Mouse (Mus musculus) B cell, adult 67 days (primary cell): ENCODE results near the gene Cyp2c68. TPM values are rescaled to one million over a fixed set of nuclear protein-coding genes. Genes with fewer than 3 reads are reported as not detected.

Experiments
- total RNA-seq, 2 experiments: library from RNA; stranded (reverse); gene quantifications; 4 replicates each; pipeline ENCODE4 v1.2.4; 2023

The Cyp2c68 gene
- total RNA-seq = not detected

DNA sequence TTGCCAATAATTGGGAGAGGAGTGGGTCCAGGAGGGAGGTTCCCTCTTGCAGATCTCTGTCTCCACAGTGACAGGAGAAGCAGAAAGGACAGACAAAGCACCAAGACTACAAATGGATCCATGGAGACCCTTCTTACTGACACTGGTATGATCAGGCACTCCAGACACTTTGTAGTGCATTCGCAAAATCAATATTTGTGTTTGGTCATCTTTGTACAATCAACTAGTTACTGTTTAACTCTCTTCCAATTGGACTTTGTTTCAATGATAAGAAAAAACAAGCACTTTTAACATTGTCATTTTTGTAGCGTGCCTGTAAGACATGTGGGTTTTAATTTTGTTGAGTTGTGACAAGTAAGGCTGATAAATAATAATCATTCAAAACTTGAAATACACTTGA lies at the start of gene Cyp2c68:
Cyp2c68 (minus strand) TSS at position 135 of the 400 bp plus-strand sequence.

DNA sequence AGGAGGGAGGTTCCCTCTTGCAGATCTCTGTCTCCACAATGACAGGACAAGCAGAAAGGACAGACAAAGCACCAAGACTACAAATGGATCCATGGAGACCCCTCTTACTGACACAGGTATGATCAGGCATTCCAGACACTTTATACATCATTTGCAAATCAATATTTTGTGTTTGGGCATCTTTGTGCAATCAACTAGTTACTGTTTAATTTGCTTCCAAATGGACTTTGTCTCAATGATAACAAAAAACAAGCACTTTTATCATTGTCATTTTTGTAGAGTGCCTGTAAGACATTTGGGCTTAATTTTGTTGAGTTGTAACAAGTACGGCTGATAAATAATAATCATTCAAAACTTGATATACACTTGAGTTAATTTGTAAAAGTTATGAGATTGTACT lies 91.9 kb downstream of the Cyp2c68 start, which contains the start of gene Cyp2c67:
Cyp2c67 (minus strand) TSS at position 114 of the 400 bp plus-strand sequence.

Other genes with a start within 250 kb of the Cyp2c68 start
- gene Cyp2c39, start 230.2 kb downstream of the Cyp2c68 start, total RNA-seq = not detected
- not detected for gene Cyp2c67, start 92.0 kb downstream of the Cyp2c68 start, total RNA-seq
- gene Cyp2c40, start 71.8 kb upstream of the Cyp2c68 start, total RNA-seq = not detected
- not detected for gene Cyp2c69, start 145.7 kb upstream of the Cyp2c68 start, total RNA-seq